Mouse (Mus musculus): Measurements from ENCODE around the gene Psmd14.

Gene Psmd14

DNA sequence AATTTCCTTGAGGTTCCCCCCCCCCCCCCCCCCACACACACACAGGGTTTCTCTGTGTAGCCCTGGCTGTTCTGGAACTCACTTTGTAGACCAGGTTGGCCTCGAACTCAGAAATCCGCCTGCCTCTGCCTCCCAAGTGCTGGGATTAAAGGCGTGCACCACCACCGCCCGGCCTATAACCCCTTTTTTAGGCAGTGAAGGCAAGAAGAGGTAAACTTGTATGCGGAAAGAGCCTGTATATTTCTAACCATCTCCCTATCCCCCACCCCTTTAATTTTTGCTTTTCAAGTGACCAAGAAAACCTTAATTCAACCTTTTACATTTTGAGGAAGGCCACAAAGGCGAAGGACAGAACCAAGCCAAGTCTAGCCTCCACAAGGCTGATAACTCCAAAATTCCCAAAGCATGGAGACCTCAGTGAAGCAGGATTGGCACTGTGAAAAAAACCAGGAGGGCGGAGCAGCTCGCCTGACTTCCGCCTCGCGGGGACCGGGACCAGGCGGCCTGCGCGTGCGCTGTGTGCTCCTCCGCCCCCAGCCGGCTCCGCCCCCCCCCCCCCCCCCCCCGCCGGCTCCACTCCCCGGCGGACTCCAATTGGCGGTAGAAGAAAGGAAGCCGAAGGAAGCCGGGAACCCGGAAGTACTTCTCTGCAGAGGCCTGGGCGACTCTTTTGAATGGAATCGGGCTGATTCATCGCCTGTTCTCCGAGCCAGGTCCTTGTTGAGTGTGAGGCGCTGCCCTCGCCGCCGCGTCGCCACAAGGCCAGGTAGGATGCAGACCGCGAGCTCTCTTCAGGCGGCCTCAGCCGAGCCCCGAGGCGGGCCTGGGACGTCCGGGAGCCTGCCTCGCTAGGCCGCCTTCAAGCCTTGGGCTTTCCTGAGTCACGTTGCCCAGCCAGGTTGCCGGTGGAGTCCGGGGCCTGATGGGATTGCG lies at the start of gene Psmd14:
Psmd14 (plus strand) TSS at position 587 of the 933 bp plus-strand sequence.
- DNase-seq = peak; percentile 92

DNA sequence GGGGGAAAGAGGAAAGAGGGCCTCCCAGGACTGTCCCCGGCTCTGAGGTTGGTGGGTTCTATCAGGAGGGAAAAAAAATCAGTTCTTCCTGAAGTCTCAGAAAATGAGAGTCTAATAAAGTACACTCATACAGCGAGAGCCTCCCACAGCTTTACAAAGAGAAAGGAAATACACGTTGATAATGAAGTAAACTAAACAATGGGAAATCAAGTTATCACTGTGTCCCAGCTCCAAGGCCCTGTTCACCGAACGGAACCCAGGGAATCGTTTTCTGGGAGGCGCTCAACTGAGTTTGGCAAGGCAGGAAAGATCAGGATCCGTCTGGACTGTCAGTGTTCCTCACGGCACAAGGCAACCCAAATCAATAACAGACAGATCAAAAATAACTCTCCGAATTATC lies 48.7 kb upstream of the Psmd14 start:
- no peak for DNase-seq

DNA sequence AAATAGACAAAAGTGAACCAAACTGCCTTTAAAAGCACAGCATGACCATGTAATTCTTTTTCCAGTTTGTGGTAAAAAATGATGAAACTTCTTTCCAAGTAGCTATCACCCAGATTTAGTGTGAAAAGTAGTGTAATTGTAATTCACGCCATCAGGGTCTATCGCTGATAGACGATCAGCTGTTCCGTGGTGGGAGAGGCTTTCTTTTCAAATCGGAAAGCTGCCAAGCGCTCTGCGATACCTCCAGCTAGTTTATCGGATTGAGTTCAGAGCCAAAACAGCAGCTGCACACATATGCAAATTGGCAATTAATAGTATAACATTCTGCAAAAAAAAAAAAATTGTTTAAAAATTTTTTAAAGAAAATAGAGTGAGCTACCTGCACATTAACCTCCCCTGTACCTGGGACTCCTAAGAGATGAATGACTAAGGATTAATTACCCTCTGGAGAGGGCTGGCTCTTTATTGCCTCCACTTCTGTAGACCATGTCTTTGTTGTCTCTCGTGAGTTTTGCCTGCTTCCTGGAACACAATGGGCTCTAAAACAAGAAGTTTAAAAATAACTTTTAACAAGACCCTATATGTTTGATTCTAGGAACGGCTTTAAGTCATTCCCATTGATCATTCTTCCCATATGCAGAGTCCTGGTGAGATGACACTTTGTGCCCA lies 47.8 kb upstream of the Psmd14 start:
- no peak for DNase-seq

DNA sequence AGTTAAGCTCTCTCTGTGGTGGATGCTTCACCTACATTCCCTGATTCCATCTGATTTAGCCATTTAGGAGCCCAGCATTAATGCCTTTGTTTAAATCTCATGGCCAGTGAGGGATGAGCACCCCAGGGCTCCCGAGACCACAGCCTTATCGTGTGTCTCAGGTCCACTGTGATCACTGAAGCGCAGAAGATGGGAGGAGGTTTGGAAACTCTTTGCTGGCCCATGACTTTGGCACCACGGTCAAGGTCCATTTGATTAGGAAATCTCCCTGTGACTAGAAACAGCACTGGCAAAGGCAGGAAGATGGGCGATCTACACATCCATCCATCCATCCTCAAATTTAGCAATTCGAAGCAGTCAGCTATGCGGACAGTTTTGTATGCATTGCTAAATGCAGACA lies 44.1 kb upstream of the Psmd14 start:
- no peak for DNase-seq

DNA sequence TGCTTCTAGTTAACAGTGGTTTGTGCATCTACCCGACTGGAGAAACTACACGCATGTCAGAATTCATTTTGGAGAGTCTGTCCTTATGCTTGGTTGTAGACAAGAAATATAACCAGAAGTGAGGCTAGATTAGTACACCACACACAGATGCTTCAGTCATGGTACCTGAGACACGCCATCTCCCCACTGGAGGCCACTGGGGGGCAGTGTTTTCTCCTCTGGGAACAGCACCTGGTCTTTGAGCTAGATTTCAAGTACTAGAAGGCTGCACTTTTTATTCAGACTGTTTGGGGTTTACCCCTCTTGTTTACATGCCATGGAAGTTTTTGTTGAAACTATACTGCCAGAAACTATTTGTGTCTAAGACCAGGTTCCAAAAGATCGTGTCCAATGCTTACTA lies 43.2 kb upstream of the Psmd14 start:
- DNase-seq = peak; percentile 87

DNA sequence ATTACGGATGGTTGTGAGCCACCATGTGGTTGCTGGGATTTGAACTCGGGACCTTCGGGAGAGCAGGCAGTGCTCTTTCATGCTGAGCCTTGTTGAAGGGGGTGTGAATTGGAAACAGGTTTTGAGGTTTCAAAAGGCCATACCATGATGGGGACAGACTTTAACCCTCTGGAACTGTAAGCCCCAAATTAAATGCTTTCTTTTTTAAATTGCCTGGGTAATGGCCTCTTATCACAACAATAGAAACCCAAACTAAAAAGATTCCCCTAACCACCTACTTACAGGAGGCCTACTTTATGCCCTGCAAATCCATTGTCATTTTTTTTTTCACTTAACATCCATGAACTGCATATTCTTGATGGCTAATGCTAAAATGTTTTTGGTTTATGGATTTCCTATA lies 36.9 kb upstream of the Psmd14 start:
- DNase-seq = no peak

DNA sequence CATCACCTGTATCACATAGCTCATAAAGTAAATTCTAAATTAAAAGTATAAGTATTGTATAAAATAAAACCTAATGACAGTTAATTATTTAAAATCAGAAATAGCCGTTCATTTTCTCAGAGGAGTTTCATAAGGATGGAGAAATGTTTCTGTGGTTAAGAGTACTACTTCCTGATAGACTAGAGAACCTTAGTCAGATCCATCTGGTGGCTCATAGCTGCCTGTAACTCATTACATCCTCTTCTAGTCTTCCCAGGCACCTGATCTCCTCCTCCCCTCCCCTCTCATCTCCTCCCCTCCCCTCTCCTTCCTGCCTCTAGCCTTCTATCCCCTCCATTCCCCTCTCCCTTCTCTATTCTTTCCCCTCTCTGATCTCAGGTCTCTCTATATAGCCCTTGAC lies 29.9 kb upstream of the Psmd14 start:
- no peak for DNase-seq

DNA sequence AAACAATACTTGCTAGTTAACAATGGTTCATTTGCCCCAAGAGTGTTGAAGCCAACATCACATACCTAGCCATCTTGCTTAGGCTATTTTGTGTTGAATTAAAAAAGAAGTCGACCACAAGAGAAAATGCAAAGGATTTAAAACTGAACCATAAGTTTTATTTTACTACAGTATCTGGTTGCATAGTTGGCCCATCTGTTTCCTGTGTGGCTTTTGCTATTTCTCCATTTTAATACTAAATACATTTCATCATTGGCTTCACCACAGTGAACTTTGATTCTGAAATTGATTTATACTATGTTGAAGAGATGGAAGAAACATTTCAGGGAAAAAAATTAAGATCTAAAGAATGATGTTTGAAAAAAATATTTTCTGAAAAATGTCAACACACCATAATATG lies 25.0 kb upstream of the Psmd14 start:
- no peak for DNase-seq

DNA sequence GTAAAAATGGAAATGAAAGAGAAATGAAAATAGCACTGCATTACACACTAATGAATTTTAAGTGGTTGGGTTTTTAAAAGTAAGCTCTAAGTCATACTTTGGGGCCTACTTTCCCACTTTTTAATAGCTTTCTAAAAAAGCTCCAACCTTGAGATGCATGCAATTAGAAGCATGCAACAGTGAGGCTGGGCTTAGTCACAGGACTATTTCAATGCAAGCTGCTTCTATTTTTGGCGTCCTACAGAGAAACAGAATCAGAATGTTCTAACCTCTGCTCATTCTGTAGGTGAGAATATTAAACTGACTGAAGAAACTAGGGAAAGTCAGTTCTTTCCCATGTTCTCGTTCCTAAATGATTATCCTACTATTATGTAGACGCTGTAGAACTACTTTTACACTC lies 22.4 kb upstream of the Psmd14 start:
- DNase-seq = no peak

DNA sequence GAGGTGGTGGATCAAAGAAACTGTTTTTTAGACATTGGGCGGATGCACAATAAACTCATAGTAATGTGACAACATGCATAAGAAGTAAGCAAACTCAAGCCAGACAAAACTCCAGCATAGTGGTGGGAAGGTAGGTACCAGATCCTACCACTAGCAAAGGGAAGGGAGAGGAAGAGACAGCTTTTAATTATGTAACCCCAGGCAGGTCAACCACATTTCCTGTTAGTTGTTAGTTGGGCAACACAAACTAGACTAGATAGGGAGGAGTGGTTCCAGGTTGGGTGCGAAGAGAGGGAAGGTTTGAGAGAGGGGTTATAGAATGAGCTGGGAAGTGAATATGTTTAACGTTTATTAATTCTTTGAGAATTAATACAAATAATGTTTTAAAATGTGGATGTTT lies 1.9 kb upstream of the Psmd14 start:
- no peak for DNase-seq

DNA sequence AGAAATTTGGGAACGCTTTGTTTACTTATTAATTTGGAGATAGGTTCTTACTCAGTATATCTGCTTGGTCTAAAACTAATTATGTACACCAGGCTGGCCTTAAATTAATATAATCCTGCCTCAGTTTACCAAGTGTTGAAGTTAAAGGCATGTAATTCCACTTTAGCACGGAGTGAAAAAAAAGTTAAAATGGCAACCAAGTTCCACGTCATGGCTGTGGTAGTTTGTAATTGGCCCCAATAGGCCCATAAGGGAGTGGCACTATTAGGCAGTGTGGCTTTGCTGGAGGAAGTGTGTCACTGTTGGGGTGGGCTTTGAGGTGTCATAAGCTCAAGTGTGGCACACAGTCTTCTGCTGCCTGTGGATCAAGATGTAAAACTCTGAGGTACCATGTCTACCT lies 1.0 kb downstream of the Psmd14 start:
- no peak for DNase-seq

DNA sequence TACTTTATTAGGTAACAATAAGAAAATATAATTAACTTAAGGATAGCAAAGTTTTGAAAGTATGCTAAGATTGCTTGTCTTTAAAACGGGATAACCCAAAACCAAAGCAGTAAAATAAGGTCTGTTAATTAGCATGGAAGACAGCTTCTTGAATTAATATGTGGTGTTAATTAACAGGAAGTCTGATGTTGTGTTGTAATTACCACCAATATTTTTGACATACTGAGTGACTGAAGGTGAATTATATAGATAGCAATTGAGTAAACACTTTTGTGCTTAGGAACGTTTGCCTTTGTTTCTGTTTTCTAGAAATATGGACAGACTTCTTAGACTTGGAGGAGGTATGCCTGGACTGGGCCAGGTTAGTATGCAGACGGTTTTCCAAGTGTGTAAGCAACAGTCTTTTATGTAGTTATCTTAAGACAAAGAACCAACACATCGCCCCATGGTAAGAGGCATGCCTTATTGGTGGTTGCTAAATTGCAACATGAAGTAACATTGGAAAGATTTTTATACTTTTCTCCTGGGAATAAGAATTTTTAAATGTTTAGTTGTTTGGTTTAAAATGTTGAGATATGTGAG lies 11.0 kb downstream of the Psmd14 start:
- DNase-seq = no peak

DNA sequence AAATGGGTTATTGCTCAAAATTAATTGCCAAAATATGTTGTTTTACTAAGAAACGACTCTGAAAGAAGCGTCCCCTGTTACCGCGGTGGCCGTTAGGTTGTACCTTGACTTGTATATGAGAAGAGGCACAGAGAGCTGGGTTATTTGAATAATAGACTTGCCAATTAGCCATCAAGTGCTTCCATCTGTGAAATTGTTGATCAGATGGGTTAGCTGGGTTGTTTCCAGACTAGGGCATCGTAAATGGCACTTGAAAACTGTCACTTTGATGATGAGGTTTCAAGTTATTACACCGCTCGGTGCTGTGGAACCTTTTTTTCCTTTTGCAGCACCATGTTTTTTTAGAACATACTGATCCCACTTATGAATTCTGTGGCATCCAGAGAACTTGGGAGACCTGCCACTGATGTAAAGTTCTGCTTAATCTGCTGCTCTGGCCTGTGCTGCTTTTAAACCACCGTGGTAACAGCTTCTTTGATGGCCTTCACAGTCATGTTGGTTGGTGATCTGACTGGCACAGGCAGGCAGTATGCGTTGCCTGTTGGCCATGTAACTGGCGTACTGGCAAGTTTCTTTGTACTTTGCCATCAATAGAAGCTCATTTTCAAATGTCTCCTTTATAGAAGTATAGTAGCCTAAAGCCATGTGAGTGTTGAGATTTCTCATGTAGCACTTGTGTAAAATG lies 21.4 kb downstream of the Psmd14 start:
- no peak for DNase-seq

DNA sequence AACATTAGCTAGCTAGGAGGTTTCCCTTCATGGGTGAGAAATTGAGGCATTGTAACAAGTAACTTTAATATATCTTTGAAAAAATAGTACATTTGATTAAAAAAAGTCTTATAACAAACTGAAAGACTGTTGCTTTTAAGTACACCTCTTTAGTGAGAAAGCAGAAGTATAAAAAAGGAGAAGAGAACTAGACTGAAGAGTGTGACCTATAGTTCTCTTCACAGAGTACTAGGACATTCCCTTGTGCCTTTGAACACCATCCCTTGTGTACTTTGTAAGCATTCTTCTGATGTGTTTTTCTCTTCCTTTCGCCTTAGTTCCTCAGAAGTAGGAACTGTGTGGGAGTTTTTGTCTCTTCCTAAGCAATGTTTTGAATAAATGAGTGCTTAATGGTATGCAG lies 22.7 kb downstream of the Psmd14 start:
- DNase-seq = no peak

DNA sequence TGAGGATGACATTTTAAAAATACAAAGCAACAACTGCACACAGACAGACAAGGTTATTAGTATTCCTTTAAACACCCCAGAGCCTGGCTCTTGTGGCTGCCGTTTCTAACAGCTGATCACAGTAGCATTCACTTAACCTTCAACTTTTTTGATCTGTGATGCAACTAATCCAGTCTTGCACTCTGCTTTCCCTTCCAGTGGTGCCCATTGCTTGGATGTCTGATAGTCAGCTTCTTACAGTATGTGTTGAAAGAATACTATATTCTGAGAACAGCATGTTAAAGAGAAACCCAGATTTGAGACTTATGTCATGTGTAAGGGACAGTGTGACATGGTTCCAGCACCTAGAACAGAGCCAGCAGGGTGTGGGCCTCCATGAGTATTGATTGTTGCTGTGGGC lies 34.6 kb downstream of the Psmd14 start:
- no peak for DNase-seq

DNA sequence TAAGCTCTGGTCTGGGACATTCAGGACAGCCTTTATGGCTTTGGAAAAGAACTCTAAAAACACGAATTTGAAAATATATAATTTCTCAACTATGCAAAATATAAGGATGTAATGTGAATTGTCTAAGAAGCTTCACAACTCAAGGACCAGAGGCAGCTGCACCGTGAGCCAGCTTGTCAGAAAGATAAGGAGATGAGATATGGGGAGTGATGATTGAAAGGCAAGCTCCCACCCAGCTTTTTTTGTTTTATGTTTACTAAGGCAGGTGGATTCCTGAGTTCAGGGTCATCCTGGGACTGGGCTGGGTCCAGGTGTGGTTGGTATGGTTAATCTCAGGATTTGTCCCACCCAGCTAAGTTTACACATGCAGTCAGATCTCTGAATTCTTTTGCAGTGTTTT lies 35.1 kb downstream of the Psmd14 start:
- no peak for DNase-seq

DNA sequence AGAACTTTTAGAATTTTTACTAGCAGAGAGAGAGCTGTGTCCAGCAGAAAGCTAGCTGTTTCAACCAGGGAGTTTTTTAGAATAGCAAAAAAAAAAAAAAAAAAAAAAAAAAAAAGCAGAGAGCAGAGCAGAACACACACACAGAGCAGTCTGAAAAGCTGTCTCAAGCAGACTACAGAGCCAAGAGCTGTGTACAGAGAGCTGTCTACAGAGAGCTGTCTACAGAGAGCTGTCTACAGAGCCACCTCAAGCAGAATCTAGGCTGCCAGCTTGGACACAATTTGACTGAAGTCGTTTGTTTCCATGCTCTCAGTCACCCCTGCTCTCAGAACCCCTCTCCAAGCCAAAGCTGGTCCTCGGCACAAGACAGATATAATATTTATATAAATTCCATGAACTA lies 35.9 kb downstream of the Psmd14 start:
- no peak for DNase-seq

DNA sequence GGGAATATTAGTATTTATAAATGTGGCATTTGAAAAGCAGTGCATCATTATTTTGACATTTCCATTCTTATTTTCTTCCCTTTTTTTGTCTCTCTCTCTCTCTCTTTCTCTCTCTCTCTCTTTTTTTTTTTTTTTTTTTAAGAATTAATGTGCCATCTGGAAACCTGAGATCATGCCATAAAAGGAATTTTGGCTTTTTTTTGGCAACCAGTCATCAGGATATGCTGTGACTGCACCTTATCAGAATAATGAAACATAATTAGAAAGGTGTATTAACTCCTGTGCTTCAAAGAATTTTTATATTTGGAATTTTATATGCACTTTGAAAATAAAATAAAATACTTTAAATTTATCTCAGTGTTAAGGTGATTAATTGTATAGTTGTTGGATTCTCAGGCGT lies 39.2 kb downstream of the Psmd14 start:
- no peak for DNase-seq

DNA sequence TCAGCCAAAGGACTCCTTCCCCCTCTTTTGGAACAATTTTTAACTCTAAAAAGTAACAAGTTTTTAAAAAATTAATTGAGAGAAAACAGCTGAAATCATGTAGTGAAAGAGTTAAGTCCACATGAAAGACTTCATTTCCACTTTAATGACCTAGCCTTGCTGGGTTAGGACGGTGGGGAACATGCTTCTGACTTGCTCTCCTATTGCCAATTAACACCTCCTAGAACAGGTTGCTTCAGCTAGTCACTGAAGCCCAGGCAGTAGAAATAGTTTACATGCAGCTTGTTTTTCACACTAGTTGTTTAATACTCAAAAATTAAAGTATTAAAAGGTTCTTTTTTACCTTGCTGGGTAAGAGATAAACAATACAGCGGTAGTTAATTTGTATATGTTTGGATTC lies 39.8 kb downstream of the Psmd14 start:
- no peak for DNase-seq

DNA sequence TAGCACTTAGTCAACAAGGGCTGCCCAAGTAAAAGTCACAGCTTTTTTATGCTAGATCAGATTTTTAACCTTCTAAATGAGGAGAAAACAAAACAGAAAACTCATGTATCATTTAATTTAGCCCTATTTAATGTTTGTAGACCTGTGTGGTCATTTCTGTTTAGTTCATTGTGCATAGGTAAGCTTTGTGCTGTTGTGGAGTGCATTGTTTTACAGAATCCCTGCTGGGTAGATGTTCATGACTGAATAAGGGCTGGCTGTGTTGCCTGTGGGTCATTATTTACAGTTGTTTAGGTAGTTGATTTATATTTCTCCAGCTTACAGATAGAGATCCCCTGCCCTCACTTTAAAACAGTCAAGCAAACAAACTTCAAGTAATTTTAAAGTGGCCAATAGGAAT lies 40.9 kb downstream of the Psmd14 start:
- DNase-seq = no peak

DNA sequence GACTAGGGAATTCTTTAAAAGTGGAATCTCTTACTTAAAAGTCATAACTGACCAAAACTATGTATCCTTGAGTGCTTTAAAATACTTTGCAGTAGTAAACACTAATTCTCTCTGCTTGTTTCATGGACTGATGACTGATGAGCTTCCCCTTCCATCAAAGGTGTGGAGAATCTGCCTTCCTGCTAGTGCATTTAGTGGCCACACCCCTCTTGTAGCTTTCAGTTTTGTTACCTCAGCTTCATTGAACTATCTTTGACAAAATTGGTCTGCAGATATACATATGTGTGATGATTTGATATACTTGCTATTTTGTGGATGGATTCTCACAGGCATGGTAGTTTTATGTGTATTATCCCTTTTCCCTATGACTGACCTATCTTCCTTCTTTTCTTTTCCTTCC lies 43.5 kb downstream of the Psmd14 start:
- no peak for DNase-seq

DNA sequence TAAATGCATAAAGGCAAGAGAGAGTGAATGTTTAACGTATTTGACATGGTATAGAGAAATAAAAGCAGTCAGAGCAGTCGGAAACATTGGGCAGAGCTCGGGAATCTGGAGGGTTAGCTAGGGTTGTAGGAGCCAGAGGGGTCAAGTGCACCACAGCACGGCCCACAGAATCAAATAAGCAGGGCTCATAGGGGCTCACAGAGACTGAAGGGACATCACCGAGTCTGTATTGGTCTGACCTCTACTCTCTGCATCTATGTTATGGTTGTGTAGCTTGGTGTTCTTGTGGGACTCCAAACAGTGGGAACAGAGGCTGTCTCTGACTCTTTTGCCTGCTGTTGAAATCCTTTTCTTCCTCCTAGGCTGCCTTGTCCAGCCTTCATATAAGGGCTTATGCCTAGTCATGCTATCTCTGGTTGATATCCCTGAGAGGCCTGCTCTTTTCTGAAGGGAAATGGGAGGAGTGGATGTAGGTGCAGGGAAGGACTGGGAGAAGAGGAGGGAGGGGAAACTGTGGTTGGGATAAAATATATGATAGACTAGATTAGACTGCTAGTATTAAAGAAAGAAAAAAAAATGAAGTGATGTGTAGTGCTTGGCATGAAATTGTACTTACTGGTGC lies 47.9 kb downstream of the Psmd14 start:
- DNase-seq = no peak

DNA sequence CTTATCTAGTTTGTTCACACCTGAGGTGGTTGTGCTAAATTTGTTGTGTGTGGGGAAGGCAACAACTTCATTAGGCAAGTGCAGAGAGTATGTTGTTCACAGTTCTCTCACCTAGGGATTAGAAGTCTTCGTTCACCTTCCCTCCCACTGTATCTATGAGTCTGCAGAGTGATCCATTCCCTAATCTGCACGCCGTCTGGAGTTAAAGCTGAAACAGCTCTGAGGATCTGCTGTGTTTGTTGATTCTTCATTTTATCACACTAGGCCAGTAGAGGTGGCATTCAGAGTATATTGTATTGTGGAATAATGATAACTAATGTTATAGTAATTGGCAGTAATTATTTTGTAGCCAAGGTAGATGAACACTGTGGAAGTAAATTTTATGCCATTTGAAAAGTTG lies 48.5 kb downstream of the Psmd14 start:
- DNase-seq = no peak

Data from thymus, postnatal 4 days (tissue).